Mouse (Mus musculus) midbrain, embryonic 15.5 days (tissue): ENCODE results near the gene Nsrp1. TPM values are rescaled to one million over a fixed set of nuclear protein-coding genes. Genes with fewer than 3 reads are reported as not detected.
"Not testable (repeated sequence)": the region's sequence is repeated elsewhere in the genome, so short reads cannot be mapped to it uniquely, and the experiment has no call there.

ENCODE experiments used
- ATAC-seq: fragments of 200-750 bp; cut with Nextera tagmentation; replicated peaks from 2 replicates; pipeline ENCODE4 v1.8.0; 2017; ENCODE audit warnings: moderate TSS enrichment
- H3K27ac ChIP-seq: fragments of 300-500 bp; sonication (generic); 2 replicates; pipeline ENCODE4 v1.5.1; 2015; ENCODE audit warnings: mild to moderate bottlenecking, inconsistent platforms
- H3K27me3 ChIP-seq: fragments of 300-500 bp; sonication (generic); replicated peaks from 2 replicates; pipeline ENCODE4 v1.6.1; 2015; ENCODE audit warnings: inconsistent platforms
- H3K36me3 ChIP-seq: fragments of 300-500 bp; sonication (generic); replicated peaks from 2 replicates; pipeline ENCODE4 v1.6.1; 2015; ENCODE audit warnings: inconsistent platforms
- H3K4me1 ChIP-seq: fragments of 300-500 bp; sonication (generic); 2 replicates; pipeline ENCODE4 v1.6.1; 2015; ENCODE audit warnings: inconsistent platforms
- H3K4me2 ChIP-seq: fragments of 300-500 bp; sonication (generic); 2 replicates; pipeline ENCODE4 v1.6.1; 2015; ENCODE audit warnings: inconsistent platforms, mild to moderate bottlenecking, moderate library complexity
- H3K4me3 ChIP-seq: fragments of 300-500 bp; sonication (generic); 2 replicates; pipeline ENCODE4 v1.5.1; 2015; ENCODE audit warnings: mild to moderate bottlenecking, inconsistent platforms
- H3K9ac ChIP-seq: fragments of 300-500 bp; sonication (generic); 2 replicates; pipeline ENCODE4 v1.6.1; 2015; ENCODE audit warnings: mild to moderate bottlenecking, inconsistent platforms
- H3K9me3 ChIP-seq: fragments of 300-500 bp; sonication (generic); 2 replicates; pipeline ENCODE4 v1.6.1; 2016; ENCODE audit warnings: inconsistent platforms
- WGBS: fragments of 180-500 bp; shearing (Covaris S2); methylation state at CpG from one replicate; pipeline ENCODE4 v1.1.7; 2015; ENCODE audit warnings: mixed read lengths; 5-methylcytosine and 5-hydroxymethylcytosine counted together
- polyA plus RNA-seq: library from polyadenylated mRNA; unstranded; fragments of >200 nt; fragmentation: Nextera tagmentation; extraction: Ambion mirVana; gene quantifications from 2 replicates; pipeline ENCODE4 v1.2.1, GENCODE M21; 2015

Gene Nsrp1
- 52.0 and 54.3 TPM in 2 replicates for polyA plus RNA-seq

DNA sequence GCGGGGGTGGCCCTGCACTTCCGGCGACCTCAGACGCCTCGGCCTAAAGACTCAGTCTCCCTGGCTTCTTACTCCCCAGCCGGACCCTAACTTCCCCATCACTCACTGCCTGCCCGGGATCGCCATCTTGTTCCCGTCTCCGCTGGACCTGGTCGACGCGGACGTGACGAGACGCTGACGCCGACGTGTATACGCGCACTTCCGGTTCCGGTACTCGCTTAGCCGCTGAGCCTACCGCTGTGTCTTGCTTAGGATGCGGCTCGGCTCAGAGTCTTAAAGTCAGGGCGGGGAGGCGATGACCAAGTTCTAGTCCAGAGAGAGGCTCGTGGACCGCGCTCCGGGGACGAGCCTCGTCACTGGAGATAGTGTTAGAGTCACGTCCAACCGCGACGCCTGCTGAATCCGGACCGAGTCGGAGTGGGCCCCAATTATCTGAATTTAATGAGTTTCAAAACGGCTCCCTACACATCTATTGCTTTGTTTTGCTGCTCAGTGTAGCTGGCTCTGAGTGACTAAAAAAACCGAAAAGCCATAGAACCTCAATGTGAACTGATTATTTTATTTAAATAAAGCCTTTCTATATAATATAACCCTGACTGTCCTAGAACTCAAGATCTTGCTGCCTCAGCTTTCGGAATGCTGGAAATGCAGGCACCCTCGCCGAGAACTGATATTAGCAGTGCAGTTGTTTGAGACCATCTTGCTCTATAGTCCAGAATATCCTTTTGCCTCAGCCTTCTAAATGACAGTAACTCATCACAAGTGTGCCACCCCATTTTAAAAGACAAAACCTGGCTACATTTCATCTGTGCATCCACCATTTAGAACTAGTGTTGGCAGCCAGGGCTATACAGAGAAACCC, at the start of gene Nsrp1:
TSS of gene Nsrp1 (minus strand) at position 163 of the 862 bp plus-strand sequence.
- H3K4me1 ChIP-seq = peaks cover 10% of the 10 kb centered on the region
- H3K4me2 ChIP-seq = peak within 1 kb of the TSS; percentile 83
- ATAC-seq = peak; percentile 99
- peaks cover 6% of the 10 kb centered on the region; the same call in 1 of the 2 replicates for H3K36me3 ChIP-seq
- peaks cover 10% of the 10 kb centered on the region; the same call in 1 of the 2 replicates for H3K27me3 ChIP-seq
- 3% methylated on average over 48 of the region's 48 CpGs for WGBS
- H3K9ac ChIP-seq = peak within 1 kb of the TSS; percentile 62
- peak within 1 kb of the TSS; percentile 78 for H3K4me3 ChIP-seq
- no peaks in the 10 kb centered on the region for H3K9me3 ChIP-seq
- peak within 1 kb of the TSS; percentile 90 for H3K27ac ChIP-seq

- Histone ChIP-seq H3K4me2 (no peak overlapping the region), H3K4me3 (no peak overlapping the region), H3K36me3 (no peaks in the 10 kb centered on the region), H3K27ac (no peak overlapping the region), H3K4me1 (no peaks in the 10 kb centered on the region), H3K9ac (no peak overlapping the region), H3K27me3 (no peaks in the 10 kb centered on the region), H3K9me3 (no peaks in the 10 kb centered on the region)
- ATAC-seq = no peak
- 78% methylated on average over 6 of the region's 6 CpGs for WGBS
Observed at GRCm38 (mm10) chr11:77111141-77111540, 32.9 kb upstream of the Nsrp1 start.

DNA sequence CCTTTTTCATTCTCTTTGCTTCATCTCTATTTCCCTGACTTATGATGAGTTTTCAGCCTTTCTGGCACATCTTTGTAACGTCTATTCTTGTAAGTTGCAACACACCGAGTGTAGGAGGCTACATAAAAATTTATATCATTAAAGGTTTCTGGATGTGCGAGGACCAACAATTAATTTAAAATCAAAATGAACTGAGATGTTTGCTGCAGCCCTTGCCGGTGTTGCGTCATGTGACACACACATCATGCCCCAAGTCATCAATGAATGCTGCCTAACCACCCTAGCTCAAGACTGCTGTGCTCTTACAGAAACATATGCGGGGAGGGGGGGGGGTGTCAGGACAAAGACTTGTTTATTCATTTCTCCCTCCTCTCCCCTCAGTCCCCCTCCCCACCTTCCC, 30.2 kb upstream of the Nsrp1 start:
- Histone ChIP-seq H3K9ac (no peak overlapping the region), H3K4me2 (no peak overlapping the region), H3K4me1 (no peaks in the 10 kb centered on the region), H3K27ac (no peak overlapping the region), H3K27me3 (no peaks in the 10 kb centered on the region), H3K9me3 (no peaks in the 10 kb centered on the region), H3K36me3 (no peaks in the 10 kb centered on the region), H3K4me3 (no peak overlapping the region)
- ATAC-seq = no peak
- 91% methylated on average over 6 of the region's 6 CpGs for WGBS

- H3K4me3 ChIP-seq = not testable (repeated sequence)
Observed at GRCm38 (mm10) chr11:77107872-77108271, 29.6 kb upstream of the Nsrp1 start.

GRCm38 (mm10) chr11:77106961-77107360, 28.7 kb upstream of the Nsrp1 start:
- Histone ChIP-seq H3K9ac (no peak overlapping the region), H3K4me2 (no peak overlapping the region), H3K4me1 (no peaks in the 10 kb centered on the region), H3K9me3 (no peaks in the 10 kb centered on the region), H3K4me3 (no peak overlapping the region), H3K27ac (no peak overlapping the region), H3K27me3 (no peaks in the 10 kb centered on the region), H3K36me3 (no peaks in the 10 kb centered on the region)
- ATAC-seq = no peak
- 95% methylated on average over 6 of the region's 6 CpGs for WGBS

More at GRCm38 (mm10) chr11:77107872-77108271, 29.6 kb upstream of the Nsrp1 start:
- H3K27ac ChIP-seq, H3K4me2 ChIP-seq, H3K9ac ChIP-seq, H3K4me1 ChIP-seq, H3K27me3 ChIP-seq, H3K9me3 ChIP-seq, H3K36me3 ChIP-seq, ATAC-seq: not testable (repeated sequence)
- 78% methylated on average over 12 of the region's 12 CpGs for WGBS

DNA sequence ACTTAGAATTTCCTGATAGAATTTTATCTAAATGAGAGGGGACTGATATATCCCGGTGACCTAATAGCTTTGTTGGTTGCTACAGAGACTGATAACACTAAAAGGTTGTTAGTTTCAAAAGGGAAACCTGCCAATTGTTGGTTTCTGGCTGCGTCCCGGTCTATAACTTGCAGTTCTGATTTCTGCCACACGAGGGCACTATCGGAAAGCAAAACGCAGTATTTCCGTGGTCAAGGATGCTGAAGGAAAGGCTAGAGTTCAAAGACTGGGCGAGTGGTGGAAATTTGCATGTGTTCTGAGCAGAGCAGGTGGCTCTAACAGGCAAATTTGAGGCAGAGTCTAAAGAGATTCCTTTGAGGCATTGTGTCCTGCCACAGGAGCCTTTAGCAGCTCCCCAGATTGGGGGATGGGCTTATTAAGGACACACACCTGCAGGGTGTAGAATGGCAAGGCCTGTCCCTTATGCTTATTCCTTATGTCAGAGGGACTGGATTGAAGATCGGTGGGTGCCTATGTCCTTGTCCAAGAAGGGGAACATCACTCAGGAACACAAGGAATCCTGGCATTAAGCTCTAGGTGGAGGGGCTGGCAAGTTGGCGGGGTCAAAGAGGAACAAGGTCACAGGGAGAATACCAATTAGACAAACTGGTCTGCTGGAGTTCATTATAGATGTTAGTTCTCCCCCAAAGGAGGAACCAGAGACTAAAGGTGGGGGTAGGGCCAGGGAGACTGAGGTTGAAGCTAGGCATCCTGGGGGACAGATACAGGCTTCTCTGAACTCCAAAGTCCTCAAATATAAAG, 22.1 kb upstream of the Nsrp1 start:
- no peak for ATAC-seq
- WGBS = 15% methylated on average over 10 of the region's 10 CpGs
- no peak overlapping the region for H3K4me3 ChIP-seq
- no peak overlapping the region; the same call in 1 of the 2 replicates for H3K9ac ChIP-seq
- H3K9me3 ChIP-seq = no peaks in the 10 kb centered on the region
- peaks cover 2% of the 10 kb centered on the region; the same call in 1 of the 2 replicates for H3K4me1 ChIP-seq
- no peaks in the 10 kb centered on the region for H3K27me3 ChIP-seq
- no peak overlapping the region for H3K27ac ChIP-seq
- H3K4me2 ChIP-seq = peak overlapping the region; percentile 30; the same call in 1 of the 2 replicates
- H3K36me3 ChIP-seq = no peaks in the 10 kb centered on the region

GRCm38 (mm10) chr11:77098332-77098972, 20.2 kb upstream of the Nsrp1 start:
- no peaks in the 10 kb centered on the region for H3K9me3 ChIP-seq
- peaks cover 2% of the 10 kb centered on the region; the same call in 1 of the 2 replicates for H3K4me1 ChIP-seq
- H3K27me3 ChIP-seq = no peaks in the 10 kb centered on the region
- 78% methylated on average over 19 of the region's 19 CpGs for WGBS
- no peak overlapping the region for H3K27ac ChIP-seq
- no peaks in the 10 kb centered on the region for H3K36me3 ChIP-seq
- no peak for ATAC-seq
- no peak overlapping the region for H3K4me3 ChIP-seq
- no peak overlapping the region for H3K9ac ChIP-seq
- no peak overlapping the region for H3K4me2 ChIP-seq

DNA sequence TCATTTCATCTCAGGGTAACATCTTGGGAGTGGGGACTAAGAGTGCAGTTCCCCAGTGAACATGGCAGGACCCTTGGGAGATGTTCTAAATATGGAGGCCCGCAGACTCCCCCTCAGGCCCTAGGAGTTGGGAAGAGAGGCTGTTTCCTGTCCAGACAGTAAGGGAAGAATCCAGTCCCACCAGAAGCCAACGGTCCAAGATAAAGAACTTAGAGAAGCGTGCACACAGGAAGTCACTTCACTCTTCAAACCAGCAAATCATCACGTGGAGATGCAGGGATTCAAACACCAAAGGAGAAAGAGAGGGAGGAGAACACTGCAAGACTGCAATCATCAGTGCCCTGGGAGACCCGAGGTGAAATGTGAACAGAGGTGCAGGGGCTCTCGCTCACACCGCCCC, 18.8 kb upstream of the Nsrp1 start:
- peaks cover 2% of the 10 kb centered on the region; the same call in 1 of the 2 replicates for H3K4me1 ChIP-seq
- ATAC-seq = no peak
- no peaks in the 10 kb centered on the region for H3K36me3 ChIP-seq
- no peak overlapping the region for H3K9ac ChIP-seq
- no peak overlapping the region for H3K4me2 ChIP-seq
- H3K27ac ChIP-seq = no peak overlapping the region
- 79% methylated on average over 7 of the region's 7 CpGs for WGBS
- H3K4me3 ChIP-seq = no peak overlapping the region
- H3K27me3 ChIP-seq = no peaks in the 10 kb centered on the region
- no peaks in the 10 kb centered on the region for H3K9me3 ChIP-seq

DNA sequence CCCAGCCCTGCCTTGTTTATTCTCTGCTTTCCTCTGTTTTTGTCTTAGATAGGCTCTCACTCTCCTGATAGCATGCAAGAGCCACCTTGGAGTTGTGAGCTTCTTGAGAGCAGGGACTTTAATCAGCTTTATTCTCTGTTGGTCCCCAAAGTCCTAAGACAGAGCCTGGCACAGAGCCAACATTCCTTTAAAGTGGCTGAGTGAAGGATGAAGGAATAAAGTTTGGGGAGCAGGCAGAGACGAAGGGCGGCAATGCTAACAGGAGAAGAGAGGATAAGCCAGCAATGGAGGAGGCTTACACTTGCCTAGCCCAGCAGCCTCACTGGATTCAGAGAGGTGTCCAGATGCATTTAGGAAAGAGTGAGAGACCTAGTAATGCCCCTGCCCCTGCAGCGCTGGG, 18.3 kb upstream of the Nsrp1 start:
- ATAC-seq = no peak
- H3K9ac ChIP-seq = no peak overlapping the region

GRCm38 (mm10) chr11:77095206-77095605, 17.0 kb upstream of the Nsrp1 start:
- peaks cover under 1% of the 10 kb centered on the region; the same call in 1 of the 2 replicates for H3K4me1 ChIP-seq
- WGBS = 60% methylated on average over 10 of the region's 10 CpGs
- no peaks in the 10 kb centered on the region for H3K36me3 ChIP-seq
- no peak overlapping the region for H3K4me3 ChIP-seq
- no peak overlapping the region for H3K9ac ChIP-seq
- no peak overlapping the region for H3K27ac ChIP-seq
- no peaks in the 10 kb centered on the region for H3K9me3 ChIP-seq
- ATAC-seq = no peak
- H3K27me3 ChIP-seq = no peaks in the 10 kb centered on the region
- H3K4me2 ChIP-seq = no peak overlapping the region

More for the DNA sequence above, 18.3 kb upstream of the Nsrp1 start:
- Histone ChIP-seq H3K9me3 (no peaks in the 10 kb centered on the region), H3K27me3 (no peaks in the 10 kb centered on the region), H3K4me2 (no peak overlapping the region), H3K4me1 (peaks cover 2% of the 10 kb centered on the region; the same call in 1 of the 2 replicates), H3K27ac (no peak overlapping the region), H3K4me3 (no peak overlapping the region), H3K36me3 (no peaks in the 10 kb centered on the region)
- WGBS = 65% methylated on average over 3 of the region's 3 CpGs

DNA sequence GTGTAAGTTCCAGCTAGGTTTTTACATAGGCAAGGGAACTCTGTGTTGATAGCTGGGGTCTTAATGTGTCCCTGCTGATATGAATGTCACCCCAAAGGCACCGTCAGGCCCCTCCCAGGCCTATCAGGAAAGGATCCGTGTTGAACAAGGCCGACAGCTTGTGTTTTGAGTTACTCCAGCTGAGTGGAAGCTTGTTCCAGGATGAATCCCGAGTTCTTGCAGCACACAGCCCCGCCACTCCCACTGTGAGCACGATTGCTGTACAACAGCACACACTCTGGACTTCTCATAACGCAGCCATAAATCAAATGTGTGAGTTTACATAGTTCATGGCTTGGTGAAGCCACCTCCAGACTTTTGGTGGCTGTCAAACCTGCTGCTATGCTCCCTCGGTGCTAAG, 15.9 kb upstream of the Nsrp1 start:
- no peak for ATAC-seq
- Histone ChIP-seq H3K4me3 (no peak overlapping the region), H3K9me3 (no peaks in the 10 kb centered on the region), H3K27ac (no peak overlapping the region), H3K27me3 (no peaks in the 10 kb centered on the region), H3K36me3 (no peaks in the 10 kb centered on the region), H3K9ac (no peak overlapping the region), H3K4me1 (no peaks in the 10 kb centered on the region), H3K4me2 (no peak overlapping the region)
- WGBS = 82% methylated on average over 8 of the region's 8 CpGs

- ATAC-seq = no peak
- Histone ChIP-seq H3K4me2 (peak overlapping the region; percentile 36), H3K36me3 (no peaks in the 10 kb centered on the region), H3K9me3 (no peaks in the 10 kb centered on the region), H3K27ac (no peak overlapping the region), H3K27me3 (no peaks in the 10 kb centered on the region), H3K9ac (no peak overlapping the region), H3K4me3 (no peak overlapping the region), H3K4me1 (no peaks in the 10 kb centered on the region)
- 1% methylated on average over 11 of the region's 11 CpGs for WGBS
Observed at GRCm38 (mm10) chr11:77093208-77093607, 15.0 kb upstream of the Nsrp1 start.
